Mouse (Mus musculus): Measurements from ENCODE around the gene Znrf2.

Gene Znrf2

DNA sequence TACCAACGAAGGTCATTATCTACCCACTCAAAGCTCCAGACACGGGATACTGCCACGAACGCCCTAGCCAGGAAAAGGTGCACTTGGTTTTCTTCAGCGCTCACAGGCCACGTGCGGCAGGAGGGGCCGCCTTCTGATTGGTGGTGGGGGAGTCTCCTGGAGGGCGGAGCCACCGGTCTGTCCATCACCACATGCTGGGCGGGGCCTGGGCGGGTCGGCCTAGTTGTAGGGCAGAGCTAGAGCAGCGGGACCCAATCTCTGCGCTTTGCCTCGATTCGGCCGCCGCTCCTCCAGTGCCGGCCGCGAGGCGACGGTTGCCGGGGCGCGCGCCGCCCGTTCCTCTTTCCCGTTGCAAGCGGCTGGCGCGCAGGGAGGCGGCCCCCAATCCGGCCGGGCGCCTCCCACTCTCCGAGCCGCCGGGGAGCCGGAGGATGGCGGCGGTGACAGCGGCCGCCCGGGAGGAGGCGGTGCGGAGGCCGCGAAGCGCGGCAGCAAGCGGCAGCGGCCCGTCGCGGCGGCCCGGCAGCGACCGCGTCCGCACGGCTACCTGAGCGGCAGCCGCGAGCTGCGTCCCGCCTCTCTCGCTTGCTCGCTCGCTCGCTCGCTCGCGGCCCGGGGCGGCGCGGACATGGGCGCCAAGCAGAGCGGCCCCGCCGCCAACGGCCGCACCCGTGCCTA is at the start of gene Znrf2:
Znrf2 (plus strand) TSS at position 529 of the 678 bp plus-strand sequence.
- peak; percentile 84 to 93 for DNase-seq (ENCODE audit: low spot score in 2 of 2)

DNA sequence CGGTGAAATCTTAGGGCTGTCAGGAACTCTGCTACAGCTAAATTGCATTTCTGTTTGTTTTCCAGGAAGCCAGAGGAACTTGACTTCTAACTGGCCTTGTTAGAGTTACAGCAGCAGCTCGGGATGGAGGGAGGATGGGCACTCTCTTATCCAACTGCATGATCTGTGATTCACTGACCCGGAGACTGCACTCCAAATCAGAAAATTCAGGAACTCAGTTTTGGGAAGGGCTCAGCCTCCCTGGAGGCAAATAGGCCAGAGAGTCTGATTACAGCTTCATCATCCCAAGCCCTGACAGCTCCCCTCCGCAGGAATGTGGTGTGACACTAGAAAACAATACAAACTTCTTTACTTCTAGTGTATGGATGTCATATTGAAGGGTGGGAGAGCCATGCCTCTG is 49.0 kb upstream of the Znrf2 start:
- no peak for DNase-seq (ENCODE audit: low spot score in 2 of 2)

DNA sequence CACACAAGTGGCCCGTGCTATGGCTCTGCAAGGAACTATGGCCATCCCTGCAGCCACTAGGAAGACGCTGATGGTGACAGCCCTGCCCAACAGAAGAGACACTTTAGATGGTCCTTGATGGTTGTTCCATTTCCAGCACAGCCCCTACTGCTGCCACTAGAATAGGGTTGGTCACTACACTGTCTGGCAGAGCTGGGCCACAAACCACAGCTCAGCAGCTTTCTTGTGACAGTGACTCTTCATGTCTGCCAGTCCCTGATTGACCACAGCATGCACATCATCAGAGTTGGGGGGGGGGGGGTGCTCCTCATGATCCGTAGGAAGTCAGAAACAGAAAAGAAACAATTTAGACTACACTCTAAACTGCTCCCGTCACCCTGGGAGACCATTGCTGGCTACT is 46.0 kb upstream of the Znrf2 start:
- no peak for DNase-seq (ENCODE audit: low spot score in 2 of 2)

DNA sequence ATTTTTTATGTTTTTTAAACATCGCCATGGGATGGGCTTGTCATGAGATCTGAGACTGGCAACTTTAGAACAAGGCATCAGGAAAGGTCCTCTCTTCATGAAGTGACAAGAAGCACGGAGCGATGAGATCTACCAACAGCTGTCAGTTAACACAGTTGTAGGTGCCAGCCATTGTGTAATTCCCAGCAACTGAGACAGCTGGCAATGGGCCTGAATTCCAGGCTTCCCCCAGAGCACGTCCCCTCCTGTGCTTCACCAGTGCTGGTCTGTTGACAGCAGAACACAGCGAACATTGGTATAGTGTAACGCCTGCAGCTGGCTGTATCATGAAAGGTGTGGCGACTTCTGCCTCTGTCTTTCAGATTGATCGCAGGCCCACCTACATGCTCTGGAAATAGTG is 45.5 kb upstream of the Znrf2 start:
- DNase-seq (ENCODE audit: low spot score in 2 of 2): peak in 1 of 2 experiments; percentile 16

DNA sequence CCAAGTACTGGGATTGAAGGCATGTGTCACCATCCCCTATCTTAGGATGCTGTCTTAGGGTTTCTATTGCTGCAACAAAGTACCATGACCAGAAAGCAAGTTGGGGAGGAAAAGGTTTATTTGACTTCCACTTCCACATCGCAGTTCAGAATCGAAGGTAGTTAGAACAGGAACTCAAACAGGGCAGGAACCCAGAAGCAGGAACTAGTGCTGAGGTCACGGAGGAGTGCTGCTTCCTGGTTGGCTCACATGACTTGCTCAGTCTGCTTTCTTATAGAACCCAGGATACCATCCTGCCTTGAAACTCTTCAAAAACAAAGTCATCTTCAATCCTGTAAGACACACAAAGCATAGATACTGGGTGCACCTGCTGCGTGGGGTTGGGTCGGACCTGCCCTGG is 44.6 kb upstream of the Znrf2 start:
- DNase-seq (ENCODE audit: low spot score in 2 of 2): no peak

DNA sequence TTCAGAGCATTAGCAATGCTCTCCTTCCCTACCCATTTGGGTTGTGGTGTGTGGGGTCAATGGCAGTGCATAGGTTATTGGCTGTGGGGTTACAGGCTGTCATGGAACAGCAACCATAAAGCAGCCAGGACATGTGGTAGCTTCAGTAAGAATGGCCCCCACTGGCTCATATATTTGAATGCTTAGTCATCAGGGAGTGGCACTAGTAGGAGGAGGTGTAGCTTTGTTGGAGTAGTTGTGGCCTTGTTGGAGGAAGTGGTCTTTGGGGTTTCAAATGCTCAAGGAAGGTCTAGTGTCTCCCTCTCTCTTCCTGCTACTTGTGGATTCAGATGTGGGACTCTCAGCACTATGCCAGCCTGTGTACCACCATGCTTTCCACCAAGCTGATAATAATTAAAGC is 41.0 kb upstream of the Znrf2 start:
- no peak for DNase-seq (ENCODE audit: low spot score in 2 of 2)

DNA sequence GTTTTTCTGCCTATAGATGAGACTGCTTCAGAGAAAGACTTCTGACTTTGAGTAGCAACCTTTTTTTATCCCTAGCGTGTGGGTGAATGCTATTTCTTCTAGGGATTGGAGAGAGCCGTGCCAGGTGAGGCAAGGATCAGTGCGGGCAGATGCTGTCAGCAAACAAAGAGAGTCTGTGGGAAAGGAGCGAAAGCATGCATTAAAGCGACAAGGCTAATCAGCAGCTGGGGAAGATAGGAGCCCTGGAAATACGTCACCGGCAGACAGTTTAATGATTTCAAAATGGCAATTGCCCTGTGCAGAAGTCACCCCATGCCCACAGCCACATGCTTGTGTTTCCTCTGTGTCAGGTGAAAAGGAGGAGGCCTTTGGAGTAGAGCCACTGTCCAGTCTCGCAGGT is 39.1 kb upstream of the Znrf2 start:
- no peak for DNase-seq (ENCODE audit: low spot score in 2 of 2)

DNA sequence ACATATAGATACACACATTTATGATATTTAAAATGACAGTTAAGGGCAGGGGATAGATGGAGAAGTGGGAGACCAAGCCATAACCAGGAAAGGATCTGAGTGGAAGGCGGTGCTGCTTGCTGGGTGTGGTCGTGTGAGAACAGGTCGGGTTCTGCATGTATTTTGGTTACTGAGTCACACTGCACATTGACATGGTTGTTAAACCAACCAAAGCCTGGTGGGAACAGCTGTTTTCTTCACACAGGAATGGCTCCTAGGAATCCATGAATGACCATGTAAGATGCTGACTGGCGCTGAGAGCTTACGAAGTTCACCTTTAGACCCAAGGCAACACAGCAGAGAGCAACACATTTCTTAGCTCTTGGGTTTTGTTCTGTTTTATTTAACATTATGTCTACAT is 36.7 kb upstream of the Znrf2 start:
- DNase-seq (ENCODE audit: low spot score in 2 of 2): no peak

DNA sequence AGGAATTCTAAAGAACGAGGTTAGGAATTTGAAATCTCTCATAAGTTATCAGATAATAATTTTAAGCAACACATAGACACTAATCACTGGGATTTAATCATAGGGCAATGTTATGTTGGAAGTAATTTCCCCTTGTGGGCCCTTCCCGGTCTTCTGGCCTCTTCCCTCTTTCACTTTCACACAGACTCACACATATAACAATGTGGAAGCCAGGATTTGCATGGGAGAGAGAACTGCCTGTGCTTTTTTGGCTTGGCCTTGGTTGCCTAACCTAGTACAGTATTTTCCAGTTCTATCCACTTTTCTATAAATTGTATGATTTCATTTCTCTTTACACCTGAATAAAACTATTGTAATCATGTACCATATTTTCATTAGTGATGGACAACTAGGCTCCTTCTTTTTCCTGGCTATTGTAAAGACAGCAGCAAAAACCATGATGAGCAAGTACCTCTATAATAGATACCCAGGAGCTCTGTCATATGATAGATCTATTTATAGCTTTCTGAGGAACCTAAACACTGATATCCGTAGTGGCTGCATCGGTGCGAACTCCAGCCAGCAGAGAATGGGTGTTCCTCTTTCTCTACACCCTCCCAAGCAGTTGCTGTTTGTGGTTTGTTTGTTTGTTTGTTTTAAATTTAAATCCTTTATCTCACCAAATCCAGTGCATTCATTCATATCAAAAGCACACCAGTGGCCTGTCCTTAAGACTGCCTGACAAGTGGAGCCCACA is 36.0 kb upstream of the Znrf2 start:
- no peak for DNase-seq (ENCODE audit: low spot score in 2 of 2)

DNA sequence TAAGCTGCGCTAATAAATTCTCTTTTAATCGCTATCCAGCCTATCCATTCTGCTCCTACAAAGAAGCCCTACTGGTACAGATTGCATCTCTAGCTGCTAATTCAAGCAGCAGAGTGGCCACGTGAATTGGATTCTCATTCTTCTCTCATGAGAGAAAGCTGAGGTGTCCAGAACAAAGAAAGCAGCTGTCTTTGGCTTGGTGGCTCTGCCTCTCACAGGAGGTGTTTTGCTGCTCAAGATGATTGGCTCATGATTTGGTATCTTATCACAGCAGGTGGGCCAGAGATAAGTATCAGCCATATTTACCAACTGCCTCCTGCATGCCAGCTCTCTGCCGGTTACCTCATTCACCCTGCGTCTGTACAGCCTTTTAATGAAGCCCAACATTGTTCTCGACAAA is 34.8 kb upstream of the Znrf2 start:
- DNase-seq (ENCODE audit: low spot score in 2 of 2): no peak

DNA sequence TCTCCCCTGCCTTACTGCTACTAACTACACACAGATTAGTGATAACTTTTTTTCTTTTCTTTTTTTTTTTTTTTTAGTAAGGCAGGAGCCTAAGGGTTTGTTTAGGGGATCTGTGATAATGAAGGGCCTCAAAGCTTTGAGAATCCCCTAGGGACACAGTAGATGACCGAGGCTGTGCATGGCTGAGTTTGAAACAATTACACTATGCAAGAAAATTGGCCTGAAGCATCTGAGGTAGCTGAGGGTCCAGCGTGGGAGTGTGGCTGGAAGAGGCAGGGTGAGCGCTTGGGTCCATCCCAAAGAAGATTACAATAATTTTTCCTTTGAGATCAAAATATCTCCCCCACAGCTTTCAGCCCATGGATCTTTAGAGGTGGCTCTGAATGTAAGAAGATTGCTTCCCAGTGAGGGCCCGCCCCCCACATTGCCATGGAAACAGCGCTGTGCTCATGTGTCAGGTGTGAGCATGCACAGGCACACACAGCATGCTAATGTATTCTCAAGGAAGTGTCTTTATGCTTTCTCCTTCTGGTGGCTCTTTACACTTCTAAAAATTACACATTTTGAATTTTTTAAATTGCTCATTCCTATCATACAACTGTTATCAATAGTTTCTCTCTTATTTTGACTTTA is 31.5 kb upstream of the Znrf2 start:
- no peak for DNase-seq (ENCODE audit: low spot score in 2 of 2)

DNA sequence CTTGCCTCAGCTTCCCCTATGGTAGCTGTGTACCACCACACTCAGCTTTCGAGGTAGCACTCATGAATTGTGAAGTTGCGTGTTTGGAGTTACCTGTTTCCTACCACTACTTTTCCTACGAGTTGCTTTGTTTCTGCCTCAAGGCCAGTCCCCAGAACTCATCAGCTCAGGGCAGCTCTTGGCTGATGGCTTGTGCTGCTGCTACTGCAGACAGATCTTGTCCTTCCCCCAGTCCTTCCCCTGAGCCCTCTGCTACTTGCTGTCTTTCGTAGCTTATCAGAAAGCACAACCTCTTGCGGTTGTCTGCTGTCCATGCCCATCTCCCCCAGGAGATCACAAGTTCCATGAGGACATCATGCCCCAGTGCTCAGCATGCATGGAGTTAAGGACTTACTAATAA is 29.9 kb upstream of the Znrf2 start:
- DNase-seq (ENCODE audit: low spot score in 2 of 2): no peak

DNA sequence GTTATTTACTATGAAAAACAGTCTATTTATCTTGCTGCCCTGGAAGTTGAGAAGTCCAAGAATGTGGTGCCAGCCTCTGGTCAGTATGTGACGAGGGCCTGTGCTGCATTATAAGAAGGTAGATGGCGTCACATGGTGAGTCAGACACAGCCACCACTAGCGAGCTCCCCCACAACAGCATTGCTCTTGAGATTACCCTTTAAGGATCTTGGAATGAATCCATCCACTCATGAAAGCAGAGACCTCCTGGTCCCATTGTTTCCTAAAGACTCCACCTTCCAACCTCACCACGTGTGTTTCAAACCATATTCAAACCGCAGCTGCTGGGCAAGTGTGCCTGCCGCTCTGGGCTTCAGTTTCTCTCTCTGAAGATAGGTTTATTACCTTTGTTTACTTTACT is 28.2 kb upstream of the Znrf2 start:
- no peak for DNase-seq (ENCODE audit: low spot score in 2 of 2)

DNA sequence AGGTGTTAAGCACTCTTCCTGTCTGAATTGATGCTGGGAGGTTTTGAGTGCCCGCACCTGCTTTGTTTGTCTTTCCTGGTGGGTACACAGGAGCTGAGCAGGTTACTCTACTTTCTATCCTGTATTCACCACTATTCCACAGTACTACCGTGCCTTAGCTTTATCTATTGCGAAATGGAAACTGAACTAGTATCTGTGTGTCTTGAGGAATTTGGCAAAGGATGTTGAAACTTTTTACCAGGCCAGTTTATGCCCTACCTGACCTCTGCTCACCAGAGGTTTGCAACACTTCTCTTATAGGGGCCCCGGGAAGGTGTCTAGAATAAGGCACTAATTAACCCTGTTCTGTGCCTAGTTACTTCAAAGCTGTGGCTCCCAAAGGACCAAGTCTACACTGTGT is 27.6 kb upstream of the Znrf2 start:
- DNase-seq (ENCODE audit: low spot score in 2 of 2): no peak

DNA sequence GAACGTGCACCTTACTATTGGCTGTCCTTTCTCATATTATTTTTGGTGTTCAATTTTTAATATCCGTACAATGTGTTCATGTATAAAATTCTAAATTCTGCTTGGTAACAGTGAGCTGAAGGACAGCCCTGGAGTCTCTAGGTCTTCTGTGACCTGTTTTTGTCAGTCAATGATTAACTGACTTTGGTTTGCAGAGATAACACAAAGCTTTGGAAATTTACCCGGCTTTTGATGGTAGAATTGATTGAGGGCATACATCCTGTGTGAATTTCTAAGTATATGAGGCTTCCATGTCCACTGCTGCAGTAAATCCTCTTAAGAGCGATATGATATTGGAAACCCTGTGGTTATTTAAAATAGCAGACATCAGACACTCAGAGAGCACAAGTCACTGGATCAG is 26.6 kb upstream of the Znrf2 start:
- DNase-seq (ENCODE audit: low spot score in 2 of 2): no peak

DNA sequence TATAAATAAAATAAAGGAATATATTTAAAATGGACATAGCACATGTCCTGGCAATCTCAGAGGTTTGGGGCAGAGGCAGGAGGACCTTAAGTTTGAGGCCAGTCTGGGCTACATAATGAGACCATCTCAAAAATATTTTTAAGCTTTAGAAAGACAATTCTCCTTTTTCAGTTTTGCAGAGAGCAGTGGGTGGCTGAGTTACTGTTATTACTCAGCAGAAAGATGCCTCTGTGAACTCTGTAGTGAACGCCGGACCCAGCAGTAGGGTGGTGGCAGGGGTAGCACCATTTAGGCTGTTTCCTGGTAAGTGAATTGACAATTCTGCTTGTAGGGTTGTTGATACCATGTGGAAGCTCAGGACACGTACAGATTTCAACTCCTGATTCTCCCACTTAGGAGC is 22.9 kb upstream of the Znrf2 start:
- no peak for DNase-seq (ENCODE audit: low spot score in 2 of 2)

DNA sequence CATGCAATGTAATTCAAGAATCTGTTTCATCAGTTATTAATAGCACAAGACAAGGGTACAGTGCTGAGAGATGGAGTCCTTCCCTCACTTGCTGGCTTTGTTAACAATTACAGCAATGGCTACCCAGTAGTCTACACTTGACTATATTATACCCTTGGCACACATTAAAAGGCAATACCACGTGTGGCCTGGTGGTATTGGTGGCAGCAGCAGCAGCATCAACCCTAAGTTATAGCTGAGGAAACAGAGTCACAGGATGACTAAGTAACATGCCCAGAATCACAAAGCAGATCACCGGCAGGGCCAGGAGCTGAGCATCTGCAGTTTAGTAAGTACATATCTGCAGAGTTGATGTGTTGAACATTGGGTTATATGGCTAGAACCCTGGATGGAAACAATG is 22.3 kb upstream of the Znrf2 start:
- no peak for DNase-seq (ENCODE audit: low spot score in 2 of 2)

DNA sequence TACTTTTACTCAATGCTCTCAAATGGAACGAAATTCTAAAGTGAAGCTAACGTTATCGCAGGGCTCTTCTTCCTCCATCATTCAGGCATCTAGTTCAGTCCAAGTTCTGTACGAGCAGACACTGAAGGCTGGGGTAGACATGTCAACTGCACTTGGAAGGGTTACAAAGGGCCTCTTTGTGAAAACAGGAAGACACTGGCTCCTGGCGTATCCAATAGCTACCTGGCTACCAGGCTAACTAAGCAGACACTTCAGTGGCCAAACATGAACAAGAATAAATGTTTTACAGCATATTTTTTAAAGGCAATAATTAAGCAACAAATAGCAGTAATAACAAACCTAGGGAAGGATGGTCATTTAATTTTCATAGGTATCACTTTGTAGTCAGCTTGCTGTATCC is 21.7 kb upstream of the Znrf2 start:
- no peak for DNase-seq (ENCODE audit: low spot score in 2 of 2)

DNA sequence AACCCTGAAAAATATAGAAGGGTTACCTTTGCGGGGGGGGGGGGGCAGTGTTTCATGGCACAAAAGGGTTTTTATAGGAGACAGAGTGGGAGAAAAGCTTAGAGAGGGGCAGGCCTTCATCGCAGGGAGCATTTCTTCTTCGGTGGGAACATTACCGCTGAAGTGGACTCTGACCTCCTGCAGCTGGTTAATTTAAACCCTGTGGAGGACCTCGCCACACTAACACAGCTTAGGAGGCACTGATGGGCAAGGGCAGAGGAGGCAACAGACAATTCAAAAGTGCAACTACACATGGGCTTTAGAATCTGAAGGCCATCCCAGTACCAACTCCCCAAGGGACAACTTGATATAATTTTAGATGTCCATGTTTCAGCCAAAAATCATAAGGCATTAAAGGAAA is 20.7 kb upstream of the Znrf2 start:
- no peak for DNase-seq (ENCODE audit: low spot score in 2 of 2)

DNA sequence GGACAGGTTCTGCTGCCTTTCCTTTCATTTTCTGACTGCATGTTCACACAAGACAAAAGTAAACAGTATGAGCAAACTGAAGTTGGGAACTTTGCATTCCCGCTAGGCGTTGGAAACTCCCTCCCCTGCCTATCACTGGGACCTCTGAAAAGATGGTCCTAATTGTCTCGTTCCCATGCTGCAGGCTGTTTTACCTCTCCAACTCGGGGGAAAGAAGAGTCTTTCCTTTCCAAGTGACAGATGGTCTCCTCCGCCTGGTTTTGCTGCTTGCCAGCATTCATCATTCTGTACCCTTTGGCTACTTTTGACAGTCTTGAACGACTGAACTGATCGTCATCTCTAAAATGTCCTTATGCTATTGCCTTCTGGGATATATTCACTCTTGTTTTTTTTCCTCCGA is 14.4 kb upstream of the Znrf2 start:
- peak in 1 of 2 experiments; percentile 23 for DNase-seq (ENCODE audit: low spot score in 2 of 2)

DNA sequence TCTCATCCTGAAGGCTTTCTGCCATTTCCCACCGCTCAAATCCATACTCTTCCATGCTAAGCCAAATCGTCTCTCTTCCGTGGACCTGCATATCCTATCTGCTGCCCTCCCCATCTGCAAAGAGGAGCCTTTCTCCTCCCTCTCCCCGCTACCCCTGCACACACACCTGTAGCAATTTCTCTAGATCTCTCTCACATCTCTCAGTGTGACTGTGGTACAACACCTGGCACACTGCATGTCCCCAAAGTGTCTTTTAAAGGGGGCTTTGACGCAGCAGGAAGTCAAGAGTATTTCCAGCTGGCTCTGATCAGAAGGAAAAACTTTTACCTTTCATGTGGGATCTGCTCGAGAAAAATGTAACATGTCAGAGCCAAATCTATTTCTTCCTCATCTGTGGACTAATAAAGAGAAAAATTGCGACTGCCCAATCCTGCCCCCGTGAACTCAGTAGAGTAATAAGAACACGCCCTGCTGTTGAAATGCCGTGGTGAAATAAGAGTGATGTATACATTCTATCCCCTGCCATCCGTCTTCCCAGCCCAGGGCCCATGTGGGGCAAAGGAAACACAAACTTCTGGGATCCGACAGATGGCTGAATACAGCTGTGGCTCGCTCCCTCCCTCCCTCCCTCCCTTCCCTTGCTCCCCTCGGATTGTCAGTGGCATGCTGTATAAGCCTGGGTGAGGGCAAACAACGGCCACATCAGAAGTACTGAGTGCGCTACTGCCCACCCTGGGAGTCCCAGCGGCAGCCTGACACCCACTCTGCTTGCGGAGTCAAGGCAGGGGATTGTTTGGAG is 12.5 kb upstream of the Znrf2 start:
- no peak for DNase-seq (ENCODE audit: low spot score in 2 of 2)

DNA sequence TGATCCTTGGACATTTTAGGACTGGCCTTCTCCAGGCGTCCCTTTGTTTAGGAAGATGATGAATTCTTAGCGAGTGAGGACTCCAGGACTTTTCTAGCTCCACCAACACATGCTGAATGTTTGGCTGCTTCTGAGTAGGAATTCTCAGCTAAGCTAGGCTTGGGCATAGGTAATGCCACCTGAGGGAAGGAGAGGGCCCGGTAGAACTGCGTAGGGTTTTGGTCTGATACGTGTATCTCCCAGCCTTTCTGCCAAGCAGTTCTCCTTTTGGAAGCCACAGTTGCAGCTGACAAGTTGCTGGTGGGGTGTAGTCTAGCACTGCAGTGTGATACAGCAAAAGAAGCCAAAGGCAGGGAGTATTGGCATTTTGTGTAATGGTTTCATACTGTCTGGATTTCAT is 10.9 kb upstream of the Znrf2 start:
- DNase-seq (ENCODE audit: low spot score in 2 of 2): no peak

Measured in urinary bladder, postnatal 36 days (tissue).